Mouse (Mus musculus) E14TG2a.4 (cell line): Measurements from ENCODE around the gene Mmgt2.

Source experiments
- CTCF ChIP-seq: conservative IDR thresholded peaks from 2 replicates; pipeline ENCODE4 v1.5.1; 2014; ENCODE audit warnings: low read length
- NANOG ChIP-seq: IDR thresholded peaks from 2 replicates; pipeline ENCODE4 v1.6.1; 2014; ENCODE audit warnings: borderline replicate concordance, low read length, mixed read lengths

DNA sequence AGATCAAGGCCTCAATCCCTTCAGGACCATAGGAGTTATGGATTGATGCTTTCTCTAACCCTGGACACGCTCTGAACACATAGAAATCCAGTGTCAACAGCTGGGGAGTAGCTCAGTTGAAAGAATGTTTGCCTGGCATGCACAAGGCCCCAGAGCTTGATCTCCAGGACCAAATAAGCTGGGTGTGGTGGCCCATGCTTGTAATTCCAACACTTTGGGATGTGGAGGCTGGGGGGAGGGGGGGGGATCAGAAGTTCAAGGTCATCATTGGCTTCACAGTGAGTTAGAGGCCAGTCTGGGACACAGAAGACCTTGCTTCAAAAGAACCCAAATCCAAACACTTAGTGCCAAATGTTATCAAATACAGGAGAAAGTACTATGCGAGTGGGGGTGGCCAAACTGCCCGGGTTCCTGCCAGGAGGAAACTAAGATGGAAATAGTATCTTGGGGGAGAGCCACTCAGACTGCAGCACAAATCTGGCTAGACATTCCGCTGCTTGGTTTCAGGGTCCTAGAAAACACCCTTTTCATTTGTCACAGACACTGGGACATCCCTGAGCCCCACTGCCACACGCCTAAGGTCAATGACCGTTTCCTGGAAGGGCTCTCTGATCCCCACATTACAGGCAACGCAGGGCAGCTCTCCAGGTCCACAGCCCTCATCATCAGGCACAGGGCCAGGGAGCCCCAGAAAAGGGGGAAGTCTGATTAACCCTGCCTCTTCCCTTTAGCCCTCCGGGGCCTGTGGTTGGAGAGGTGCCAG lies 2.6 kb upstream of the Mmgt2 start:
- no peak for TF ChIP-seq CTCF
- TF ChIP-seq NANOG: no peak
